Mouse (Mus musculus) thymus, adult 2 months (tissue): ENCODE data around the gene Fam81b. TPM values are rescaled to one million over a fixed set of nuclear protein-coding genes. Genes with fewer than 3 reads are reported as not detected.

Source experiments
- DNase-seq: peaks from one replicate; pipeline ENCODE4 v3.0.0; 2021
- H3K27ac ChIP-seq: fragments of 200-500 bp; 2 replicates; pipeline ENCODE4 v1.5.1; 2012; ENCODE audit warnings: low read length, control low read depth; ENCODE audit not compliant: control insufficient read depth, insufficient read depth
- H3K27me3 ChIP-seq: fragments of 200-500 bp; 2 replicates; pipeline ENCODE4 v1.6.1; 2012; ENCODE audit warnings: mild to moderate bottlenecking, low read length, moderate library complexity, mixed read lengths; ENCODE audit not compliant: control insufficient read depth, insufficient read depth
- H3K36me3 ChIP-seq: fragments of 200-500 bp; 2 replicates; pipeline ENCODE4 v1.6.1; 2012; ENCODE audit warnings: mild to moderate bottlenecking, low read length, moderate library complexity; ENCODE audit not compliant: control insufficient read depth, insufficient read depth
- H3K4me1 ChIP-seq: fragments of 200-500 bp; replicated peaks from 2 replicates; pipeline ENCODE4 v1.6.1; 2012; ENCODE audit warnings: low read length; ENCODE audit not compliant: control insufficient read depth, insufficient read depth
- H3K4me3 ChIP-seq: fragments of 200-500 bp; 2 replicates; pipeline ENCODE4 v1.5.1; 2012; ENCODE audit warnings: mild to moderate bottlenecking, low read length, control low read depth, moderate library complexity; ENCODE audit not compliant: control insufficient read depth, insufficient read depth
- CTCF ChIP-seq: fragments of 200-500 bp; IDR thresholded peaks from 2 replicates; pipeline ENCODE4 v1.5.1; 2012; ENCODE audit warnings: mild to moderate bottlenecking, control low read depth, low read length, moderate library complexity, borderline replicate concordance; ENCODE audit not compliant: control insufficient read depth, poor library complexity, insufficient read depth; ENCODE audit errors: extremely low read depth
- POLR2A ChIP-seq: fragments of 200-500 bp; IDR thresholded peaks from 2 replicates; pipeline ENCODE4 v1.6.1; 2012; ENCODE audit warnings: mild to moderate bottlenecking, low read length, control low read depth, moderate library complexity; ENCODE audit not compliant: control insufficient read depth, poor library complexity, insufficient read depth; ENCODE audit errors: extremely low read depth
- WGBS: fragments of 180-500 bp; shearing (Covaris S2); methylation state at CpG from one replicate; pipeline ENCODE4 v1.1.7; 2018; 5-methylcytosine and 5-hydroxymethylcytosine counted together
- polyA plus RNA-seq: library from polyadenylated mRNA; depleted of rRNA; stranded (reverse); fragments of >200 nt; gene quantifications from 2 replicates; pipeline ENCODE4 v1.2.3, GENCODE M21; 2012

Fam81b gene
- polyA plus RNA-seq, 1 experiment, result not detected

- Histone ChIP-seq H3K4me1 (no peaks in the 10 kb centered on the region), H3K36me3 (no peaks in the 10 kb centered on the region), H3K27ac (no peak overlapping the region), H3K4me3 (no peak overlapping the region), H3K27me3 (no peaks in the 10 kb centered on the region)
- no peak for TF ChIP-seq CTCF
- no peak for TF ChIP-seq POLR2A
- no peak for DNase-seq
Observed at GRCm38 (mm10) chr13:76194937-76195336, 109.9 kb downstream of the Fam81b start.

DNA sequence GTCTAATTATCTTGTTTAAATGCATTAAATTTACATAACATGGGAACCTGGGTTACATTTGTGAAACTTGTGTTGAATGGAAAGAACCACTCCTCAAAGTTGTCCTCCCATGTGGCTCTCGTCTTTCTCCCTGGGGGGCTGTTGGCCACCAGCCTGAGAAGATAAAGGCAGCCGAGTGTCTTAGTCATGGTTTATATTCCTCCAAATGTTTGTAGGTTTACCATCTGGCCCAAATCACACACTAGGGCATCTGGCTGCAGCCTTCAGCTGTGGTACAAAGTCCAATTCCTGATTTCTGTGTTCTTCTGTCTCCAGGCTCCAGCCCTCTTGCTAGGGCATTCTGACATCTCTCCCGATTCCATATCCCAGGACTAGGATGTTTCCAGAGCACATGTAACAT is 114.6 kb downstream of the Fam81b start:
- H3K27me3 ChIP-seq, result no peaks in the 10 kb centered on the region
- no peaks in the 10 kb centered on the region for H3K4me1 ChIP-seq
- no peak overlapping the region for H3K27ac ChIP-seq
- WGBS, result 99% methylated on average over 3 of the region's 3 CpGs
- DNase-seq, result no peak
- no peak overlapping the region for H3K4me3 ChIP-seq
- H3K36me3 ChIP-seq, result 0 out of 2 replicates have a peak, but pooled peaks cover 4% of the 10 kb centered on the region
- TF ChIP-seq CTCF (no peak), POLR2A (no peak)

GRCm38 (mm10) chr13:76189190-76189589 is 115.7 kb downstream of the Fam81b start:
- 91% methylated on average over 3 of the region's 3 CpGs for WGBS
- Histone ChIP-seq H3K27ac (no peak overlapping the region), H3K4me3 (no peak overlapping the region), H3K4me1 (no peaks in the 10 kb centered on the region), H3K36me3 (0 out of 2 replicates have a peak, but pooled peaks cover 4% of the 10 kb centered on the region), H3K27me3 (no peaks in the 10 kb centered on the region)
- DNase-seq, result no peak
- TF ChIP-seq POLR2A (no peak), CTCF (no peak)

DNA sequence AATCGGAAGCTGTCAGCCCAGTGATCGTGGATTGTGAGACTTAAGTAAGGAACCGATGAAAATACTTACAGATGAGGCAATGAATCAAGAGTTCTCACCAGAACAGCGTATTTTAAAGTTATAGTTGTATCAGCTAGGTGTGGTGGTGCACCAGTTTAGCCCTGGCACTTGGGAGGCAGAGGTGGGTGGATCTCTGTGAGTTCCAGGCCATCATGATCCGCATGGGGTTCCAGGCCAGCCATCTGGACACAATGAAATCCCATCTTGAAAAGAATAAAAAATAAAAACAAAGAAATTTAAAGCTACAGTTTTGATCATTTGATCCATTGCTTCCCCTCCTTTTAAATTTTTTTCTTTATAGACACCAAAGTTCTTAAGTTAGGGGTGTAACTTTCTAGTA is 117.2 kb downstream of the Fam81b start:
- no peak for DNase-seq
- no peak overlapping the region for H3K4me3 ChIP-seq
- no peak for TF ChIP-seq POLR2A
- TF ChIP-seq CTCF, result no peak
- no peaks in the 10 kb centered on the region for H3K4me1 ChIP-seq
- H3K27me3 ChIP-seq, result no peaks in the 10 kb centered on the region
- no peak overlapping the region for H3K27ac ChIP-seq
- H3K36me3 ChIP-seq, result 0 out of 2 replicates have a peak, but pooled peaks cover 4% of the 10 kb centered on the region
- 99% methylated on average over 5 of the region's 5 CpGs for WGBS

- Histone ChIP-seq H3K4me1 (no peaks in the 10 kb centered on the region), H3K36me3 (no peaks in the 10 kb centered on the region; the same call in 1 of the 2 replicates), H3K27ac (no peak overlapping the region), H3K4me3 (no peak overlapping the region), H3K27me3 (no peaks in the 10 kb centered on the region)
- DNase-seq, result no peak
- TF ChIP-seq POLR2A, result no peak
- TF ChIP-seq CTCF, result no peak
- 96% methylated on average over 5 of the region's 5 CpGs for WGBS
Observed at GRCm38 (mm10) chr13:76178700-76179099, 126.2 kb downstream of the Fam81b start.

DNA sequence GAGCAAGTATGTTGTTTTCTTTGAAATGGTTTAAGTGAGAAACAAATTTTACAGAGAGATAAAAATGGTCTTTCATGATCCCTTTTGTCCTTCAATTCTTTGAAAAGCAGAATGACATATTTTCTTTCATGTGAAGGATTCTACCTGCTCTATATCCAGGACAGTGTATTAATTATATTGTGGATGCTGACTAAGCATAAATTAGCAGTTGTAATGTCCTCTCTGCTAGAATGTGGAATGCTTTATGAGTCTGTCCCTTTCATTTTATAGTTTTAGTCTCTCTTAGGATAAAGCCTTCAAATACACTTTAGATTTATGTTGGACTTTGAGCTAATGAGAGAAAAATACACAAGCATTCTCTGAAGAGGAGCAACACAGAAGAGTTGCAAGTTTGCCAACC is 130.6 kb downstream of the Fam81b start:
- Histone ChIP-seq H3K4me3 (no peak overlapping the region), H3K36me3 (no peaks in the 10 kb centered on the region; the same call in 1 of the 2 replicates), H3K27me3 (no peaks in the 10 kb centered on the region), H3K27ac (no peak overlapping the region), H3K4me1 (no peaks in the 10 kb centered on the region)
- no peak for TF ChIP-seq POLR2A
- TF ChIP-seq CTCF, result no peak
- DNase-seq, result no peak

- no peak overlapping the region for H3K4me3 ChIP-seq
- no peak overlapping the region for H3K27ac ChIP-seq
- peaks cover 16% of the 10 kb centered on the region for H3K36me3 ChIP-seq
- TF ChIP-seq POLR2A (no peak), CTCF (no peak)
- no peaks in the 10 kb centered on the region for H3K4me1 ChIP-seq
- DNase-seq, result no peak
- WGBS, result 95% methylated on average over 2 of the region's 2 CpGs
- H3K27me3 ChIP-seq, result no peaks in the 10 kb centered on the region
Observed at GRCm38 (mm10) chr13:76160587-76160986, 144.3 kb downstream of the Fam81b start.
